Mouse (Mus musculus): ENCODE measurements at regions not wholly inside any gene's neighbourhood (a gene's known extent, or its start where the extent isn't known, plus 50 kb on each side); places are given as distances from the start of the nearest gene placed in this dataset.

- no peak for DNase-seq (ENCODE audit: low read depth)
These were observed 137.1 kb downstream of the Tomm20 start for GRCm38 (mm10) chr8:126808496-126808895.

DNA sequence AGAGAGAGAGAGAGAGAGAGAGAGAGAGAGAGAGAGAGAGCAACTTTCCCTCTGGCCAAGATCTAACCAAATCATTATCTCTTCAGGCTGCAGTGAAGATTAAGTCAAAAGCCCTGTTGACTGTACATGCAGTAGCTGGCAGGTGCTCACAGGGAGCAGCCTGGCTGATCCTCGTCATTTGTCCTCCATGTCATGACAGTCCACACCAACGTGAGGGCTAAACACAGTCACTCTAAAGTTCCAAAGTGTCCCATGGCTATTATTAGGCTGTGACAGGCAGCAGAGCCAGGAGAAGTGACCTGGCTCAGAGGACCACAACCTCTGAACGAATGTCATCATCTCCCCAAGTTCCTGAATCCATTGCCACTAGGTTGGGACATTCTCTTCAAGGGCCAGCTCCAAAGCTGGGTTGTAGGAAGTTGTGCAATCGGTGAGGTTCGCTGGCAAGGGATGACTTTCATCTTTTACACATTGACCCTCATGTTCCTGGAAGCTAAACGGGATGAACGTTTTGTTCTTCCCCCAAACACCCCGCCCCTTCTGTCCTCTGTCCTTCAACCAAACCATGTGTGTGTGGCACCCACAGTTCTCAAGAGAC is 138.4 kb downstream of the Tomm20 start:
- DNase-seq (ENCODE audit: low read depth) = no peak

GRCm38 (mm10) chr8:126806591-126806990 is 139.1 kb downstream of the Tomm20 start:
- DNase-seq (ENCODE audit: low read depth) = no peak

DNA sequence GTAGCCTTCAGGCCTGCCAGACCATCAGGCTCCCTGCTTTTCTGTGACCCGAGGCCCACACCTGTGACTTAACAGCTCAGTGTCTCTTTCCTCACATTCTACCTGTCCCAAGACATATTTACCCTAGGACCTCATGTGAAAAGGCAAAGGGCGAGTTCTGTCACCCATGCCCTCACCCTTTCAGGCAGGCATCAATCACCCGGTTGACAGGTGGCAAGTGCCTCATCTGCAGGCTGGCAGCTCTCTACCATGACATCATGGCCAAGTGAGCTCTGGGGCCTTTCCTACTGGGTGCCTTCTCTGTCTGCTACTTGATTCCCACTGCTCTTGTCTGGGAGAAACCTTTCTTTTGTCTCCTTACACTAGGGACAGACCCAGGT is 139.5 kb downstream of the Tomm20 start:
- no peak for DNase-seq (ENCODE audit: low read depth)

DNA sequence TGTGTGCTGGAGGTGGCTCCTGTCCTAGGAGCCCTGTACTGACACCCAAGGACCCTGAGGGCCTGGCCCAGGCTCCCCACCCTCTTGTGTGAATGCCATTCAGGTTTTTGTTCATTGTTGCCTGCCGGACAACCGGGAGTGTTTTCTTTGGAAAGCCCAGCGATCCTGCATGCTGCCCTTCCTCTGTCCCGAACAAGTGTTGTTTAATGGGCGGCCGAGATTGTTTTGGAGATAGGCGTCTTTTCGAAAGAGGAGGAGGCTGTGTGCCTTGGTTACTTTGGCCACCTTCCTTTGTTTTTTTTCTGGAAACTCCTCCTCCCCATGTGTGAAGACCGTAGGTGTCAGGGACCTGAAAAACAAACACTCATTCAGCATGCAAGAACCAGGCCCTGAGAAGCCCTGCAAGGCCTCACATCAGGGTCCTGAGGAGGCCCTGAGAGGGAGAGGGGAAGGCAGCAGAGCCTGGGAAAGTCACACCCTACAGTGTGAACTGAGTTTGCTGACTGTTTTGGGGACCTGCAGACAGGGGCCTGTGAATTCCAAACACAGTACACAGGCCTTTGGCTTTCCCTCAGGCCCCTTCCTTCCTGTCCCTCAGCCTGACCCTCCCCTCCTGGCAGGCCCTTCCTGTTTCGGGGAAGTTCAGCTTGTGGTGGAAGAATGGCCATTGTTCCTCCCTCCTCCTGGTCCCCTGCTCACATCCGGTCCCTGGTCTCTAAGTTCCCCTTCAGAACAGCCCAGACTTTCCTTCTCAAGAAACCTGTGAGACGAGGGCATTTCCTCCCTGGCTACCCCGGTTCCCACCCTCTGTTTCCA is 140.1 kb downstream of the Tomm20 start:
- DNase-seq (ENCODE audit: low read depth) = peak; percentile 54

DNA sequence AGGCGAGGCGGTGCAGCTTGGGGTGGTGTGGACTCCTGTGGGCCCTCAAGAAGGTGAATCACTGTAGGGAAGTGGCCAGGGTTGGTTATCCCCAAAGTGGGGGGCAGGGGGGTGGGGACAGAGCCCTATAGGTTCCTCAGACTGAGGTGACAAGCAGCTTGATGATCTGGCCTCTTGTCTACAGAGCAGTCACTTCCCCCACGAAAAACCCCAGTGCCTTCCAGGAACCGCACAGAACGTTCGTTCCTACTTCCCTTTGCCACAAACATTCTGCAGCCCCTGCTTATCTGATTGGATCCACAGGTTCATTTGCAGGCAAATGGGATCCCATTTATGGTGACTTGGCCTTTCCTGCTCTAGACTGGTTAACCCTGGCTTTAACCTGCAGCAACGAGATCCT is 141.5 kb downstream of the Tomm20 start:
- peak; percentile 50 for DNase-seq (ENCODE audit: low read depth)

DNA sequence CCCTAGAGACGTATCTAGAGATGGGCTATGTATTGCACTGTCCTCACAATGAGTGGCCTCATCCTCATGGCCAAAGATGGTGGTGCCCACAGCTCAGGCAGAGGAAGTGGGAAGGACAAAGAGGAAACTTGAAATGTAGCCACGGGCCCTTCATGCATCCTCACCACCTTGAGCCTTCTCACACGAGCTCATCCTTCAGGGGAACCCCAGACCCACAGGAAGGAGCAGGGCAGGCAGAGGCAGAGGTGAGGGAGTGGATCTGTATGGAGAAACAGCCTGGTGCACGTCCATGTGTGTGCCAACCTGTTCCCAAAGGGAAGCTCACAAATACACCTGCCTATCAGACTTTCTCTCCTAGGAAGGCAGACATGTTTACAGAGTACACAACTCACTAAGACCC is 143.0 kb downstream of the Tomm20 start:
- DNase-seq (ENCODE audit: low read depth) = no peak

DNA sequence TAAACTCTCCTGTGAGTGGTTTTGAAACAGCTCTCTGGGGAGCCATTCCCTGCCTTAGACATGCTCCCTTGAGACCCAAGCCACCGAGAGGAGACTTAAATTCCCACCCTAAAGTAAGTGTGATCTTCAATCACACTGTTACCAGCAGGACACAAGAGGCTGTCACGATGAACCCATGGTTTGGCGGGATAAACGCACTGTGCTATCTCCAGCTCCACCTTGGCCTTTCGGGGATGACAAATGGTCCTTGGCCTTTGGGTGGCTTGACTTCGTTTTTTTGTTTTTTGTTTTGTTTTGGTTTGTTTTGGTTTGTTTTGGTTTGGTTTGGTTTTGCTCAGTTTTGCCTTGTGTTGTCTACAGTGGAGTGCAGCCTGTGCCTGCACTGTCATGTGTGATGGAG is 144.7 kb downstream of the Tomm20 start:
- DNase-seq (ENCODE audit: low read depth) = no peak

- DNase-seq (ENCODE audit: low read depth) = no peak
These were observed 147.9 kb downstream of the Tomm20 start for GRCm38 (mm10) chr8:126797571-126798334.

- DNase-seq (ENCODE audit: low read depth) = no peak
These were observed 152.0 kb downstream of the Tomm20 start for GRCm38 (mm10) chr8:126793657-126794056.

DNA sequence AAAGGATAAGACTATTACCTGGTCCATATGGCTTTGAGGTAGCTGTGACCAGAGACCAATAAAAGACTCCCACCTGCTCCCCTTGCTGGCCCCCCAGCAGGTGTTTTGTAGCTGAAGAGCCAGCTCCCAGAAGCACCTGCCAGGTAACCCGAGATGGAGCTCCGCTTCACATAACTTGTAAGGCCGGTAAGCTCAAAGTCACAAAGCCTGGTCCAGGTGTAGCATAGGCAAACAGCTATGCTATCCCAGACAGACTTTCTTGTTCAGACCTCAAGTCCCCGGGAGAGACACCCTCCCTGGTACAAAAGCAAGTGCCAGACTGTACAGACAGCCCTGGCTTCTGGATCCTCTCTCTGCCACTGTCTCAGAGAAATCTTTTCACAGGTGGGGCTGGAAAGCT is 154.6 kb downstream of the Tomm20 start:
- no peak for DNase-seq (ENCODE audit: low read depth)

GRCm38 (mm10) chr8:126790214-126790613 is 155.4 kb downstream of the Tomm20 start:
- no peak for DNase-seq (ENCODE audit: low read depth)

- DNase-seq (ENCODE audit: low read depth) = no peak
These were observed 156.6 kb downstream of the Tomm20 start for GRCm38 (mm10) chr8:126789076-126789475.

DNA sequence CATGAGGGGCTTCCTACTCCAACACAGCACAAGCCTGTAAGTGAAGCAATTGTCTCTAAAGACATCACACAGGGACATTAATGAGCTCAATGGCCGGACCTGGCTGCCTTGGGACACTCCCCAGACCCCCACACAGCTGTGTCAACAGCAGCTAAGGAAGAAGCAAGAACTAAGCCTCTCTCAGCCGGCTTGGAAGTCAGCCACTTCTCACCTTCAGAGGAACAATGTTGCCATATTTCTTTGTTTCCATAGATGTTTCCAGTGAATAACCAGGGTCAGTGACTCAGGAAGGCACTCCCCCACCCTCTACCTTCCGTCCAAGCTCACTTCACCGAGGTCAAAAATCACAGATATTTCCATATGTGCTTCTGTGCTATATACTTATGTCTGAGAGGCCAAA is 157.0 kb downstream of the Tomm20 start:
- no peak for DNase-seq (ENCODE audit: low read depth)

DNA sequence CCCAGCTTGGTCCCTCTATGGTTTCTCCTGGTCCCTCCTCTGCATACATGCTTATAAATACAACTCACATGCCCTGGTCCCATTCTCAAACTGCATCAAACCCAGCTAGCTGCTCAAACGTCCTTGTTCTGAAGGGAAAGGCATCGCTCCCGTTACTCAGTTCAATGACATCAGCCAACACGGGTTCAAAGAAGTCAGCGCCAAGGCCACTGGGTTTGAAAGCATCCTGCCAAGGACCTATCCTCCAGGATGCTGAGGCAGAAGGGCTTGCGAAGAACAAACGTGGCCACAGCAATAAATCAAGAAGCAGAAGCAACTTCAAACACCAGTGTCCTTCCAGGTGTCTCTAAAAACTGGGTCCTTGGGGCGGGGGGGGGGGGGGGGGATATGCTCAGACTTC is 158.2 kb downstream of the Tomm20 start:
- DNase-seq (ENCODE audit: low read depth) = no peak

DNA sequence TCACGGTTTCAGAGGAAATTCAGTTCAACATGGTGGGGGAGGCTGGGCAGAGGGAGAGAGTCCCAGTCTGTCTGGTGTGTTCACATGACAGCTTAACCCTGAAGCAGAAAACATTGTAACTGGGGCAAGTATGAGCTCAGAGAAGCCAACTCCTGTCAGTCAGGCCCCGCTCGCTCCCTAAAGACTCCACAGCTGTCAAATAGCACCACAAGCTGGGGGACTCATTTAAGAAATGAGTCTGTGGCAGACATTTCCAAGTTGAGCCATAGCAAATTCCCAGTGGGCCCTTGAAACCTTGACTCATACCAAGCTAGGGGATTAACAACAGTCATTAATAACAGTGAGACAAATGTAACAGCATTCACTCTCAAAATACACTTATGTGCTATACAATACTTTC is 160.4 kb downstream of the Tomm20 start:
- no peak for DNase-seq (ENCODE audit: low read depth)

DNA sequence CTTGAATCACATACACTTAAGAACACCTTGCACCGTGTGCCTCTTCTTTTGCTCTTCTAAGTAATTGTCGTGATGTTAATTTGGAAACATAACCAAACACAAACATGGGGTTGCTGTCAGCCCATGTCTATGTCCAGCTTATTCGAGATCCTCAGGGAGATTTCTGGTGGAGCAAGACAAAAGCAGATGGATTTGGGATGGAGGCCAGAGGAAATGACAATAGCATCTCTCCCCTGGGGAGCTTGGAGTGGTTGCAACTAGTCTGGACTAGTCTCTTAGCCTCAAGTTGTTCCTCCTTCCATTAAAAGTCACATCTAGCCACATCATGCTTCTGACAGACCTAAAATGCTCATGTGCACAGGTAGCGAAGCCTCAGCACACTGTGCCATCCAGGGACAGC is 161.0 kb downstream of the Tomm20 start:
- DNase-seq (ENCODE audit: low read depth) = no peak

- DNase-seq (ENCODE audit: low read depth) = no peak
These were observed 161.8 kb downstream of the Tomm20 start for GRCm38 (mm10) chr8:126783703-126784440.

DNA sequence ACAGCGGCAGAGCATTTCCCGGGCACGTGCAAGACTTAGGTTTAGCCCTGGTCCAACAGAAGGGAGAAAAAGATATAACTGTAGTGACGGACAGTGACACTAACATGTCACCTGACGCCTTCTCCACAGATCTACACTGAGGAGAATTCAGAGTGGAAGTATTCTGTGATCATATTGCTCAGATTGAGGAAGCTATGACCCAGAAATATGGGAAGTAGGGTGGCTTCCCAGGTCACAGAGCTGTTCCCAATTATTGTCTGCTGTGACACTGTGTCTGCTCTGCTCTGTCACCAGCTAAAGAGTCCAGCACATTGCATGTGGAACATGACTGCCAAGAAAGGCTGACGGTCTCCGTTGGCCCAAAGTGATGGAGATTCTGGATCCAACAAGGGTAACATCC is 167.0 kb downstream of the Tomm20 start:
- no peak for DNase-seq (ENCODE audit: low read depth)

GRCm38 (mm10) chr8:126778131-126778530 is 167.5 kb downstream of the Tomm20 start:
- DNase-seq (ENCODE audit: low read depth) = no peak

GRCm38 (mm10) chr8:126776605-126777469 is 168.8 kb downstream of the Tomm20 start:
- DNase-seq (ENCODE audit: low read depth) = peak; percentile 13
